Mouse (Mus musculus) testis, adult 2 months (tissue): ENCODE measurements around the gene Adgrf1.

Experiments
- CTCF ChIP-seq: fragments of 200-500 bp; IDR thresholded peaks from 2 replicates; pipeline ENCODE4 v1.5.1; 2012; ENCODE audit warnings: low read depth, mild to moderate bottlenecking, inconsistent platforms, low read length, moderate library complexity; ENCODE audit not compliant: control insufficient read depth, insufficient read depth, insufficient replicate concordance
- POLR2A ChIP-seq: fragments of 200-500 bp; IDR thresholded peaks from 2 replicates; pipeline ENCODE4 v1.6.1; 2012; ENCODE audit warnings: low read depth, mild to moderate bottlenecking, inconsistent platforms, low read length, moderate library complexity; ENCODE audit not compliant: control insufficient read depth

GRCm38 (mm10) chr17:43363921-43364320 lies 93.8 kb downstream of the Adgrf1 start:
- TF ChIP-seq CTCF (no peak), POLR2A (no peak)
